Mouse (Mus musculus) erythroblast, embryonic 14.5 days (primary cell): ENCODE results near the gene Nf2.

ENCODE experiments used
- GATA1 ChIP-seq: IDR thresholded peaks from 2 replicates; pipeline ENCODE4 v1.6.1; 2012; ENCODE audit warnings: low read length, inconsistent platforms, mixed read lengths
- TAL1 ChIP-seq: IDR thresholded peaks from 3 replicates; pipeline ENCODE4 v1.6.1; 2012; ENCODE audit warnings: low read length, inconsistent platforms, mixed read lengths

- TF ChIP-seq TAL1: no peak
- no peak for TF ChIP-seq GATA1
Measured at GRCm38 (mm10) chr11:4854181-4854580, 4.8 kb upstream of the Nf2 start.
